Mouse (Mus musculus) neural tube, embryonic 15.5 days (tissue): Measurements from ENCODE around the gene Ctnnb1. TPM values are rescaled to one million over a fixed set of nuclear protein-coding genes. Genes with fewer than 3 reads are reported as not detected.

Source experiments
- ATAC-seq: fragments of 200-750 bp; cut with Nextera tagmentation; 2 replicates; pipeline ENCODE4 v1.8.0; 2017; ENCODE audit warnings: mild to moderate bottlenecking, moderate TSS enrichment, moderate library complexity; ENCODE audit not compliant: low FRiP score
- H3K27ac ChIP-seq: fragments of 300-500 bp; sonication (generic); replicated peaks from 2 replicates; pipeline ENCODE4 v1.5.1; 2015; ENCODE audit warnings: mild to moderate bottlenecking, inconsistent platforms
- H3K27me3 ChIP-seq: fragments of 300-500 bp; sonication (generic); replicated peaks from 2 replicates; pipeline ENCODE4 v1.6.1; 2015; ENCODE audit warnings: inconsistent platforms
- H3K36me3 ChIP-seq: fragments of 300-500 bp; sonication (generic); 2 replicates; pipeline ENCODE4 v1.6.1; 2015; ENCODE audit warnings: inconsistent platforms
- H3K4me1 ChIP-seq: fragments of 300-500 bp; sonication (generic); 2 replicates; pipeline ENCODE4 v1.6.1; 2015; ENCODE audit warnings: inconsistent platforms
- H3K4me2 ChIP-seq: fragments of 300-500 bp; sonication (generic); 2 replicates; pipeline ENCODE4 v1.6.1; 2015; ENCODE audit warnings: inconsistent platforms, mild to moderate bottlenecking, moderate library complexity
- H3K4me3 ChIP-seq: fragments of 300-500 bp; sonication (generic); replicated peaks from 2 replicates; pipeline ENCODE4 v1.5.1; 2015; ENCODE audit warnings: mild to moderate bottlenecking, inconsistent platforms
- H3K9ac ChIP-seq: fragments of 300-500 bp; sonication (generic); replicated peaks from 2 replicates; pipeline ENCODE4 v1.6.1; 2015; ENCODE audit warnings: mild to moderate bottlenecking, inconsistent platforms
- H3K9me3 ChIP-seq: fragments of 300-500 bp; sonication (generic); replicated peaks from 2 replicates; pipeline ENCODE4 v1.6.1; 2016; ENCODE audit warnings: inconsistent platforms
- WGBS: fragments of 180-500 bp; shearing (Covaris S2); methylation state at CpG from one replicate; pipeline ENCODE4 v1.1.7; 2015; ENCODE audit warnings: mixed read lengths; 5-methylcytosine and 5-hydroxymethylcytosine counted together
- polyA plus RNA-seq: library from polyadenylated mRNA; unstranded; fragments of >200 nt; fragmentation: Nextera tagmentation; extraction: Ambion mirVana; gene quantifications from 2 replicates; pipeline ENCODE4 v1.2.1, GENCODE M21; 2015

Ctnnb1 gene
- polyA plus RNA-seq = 288 and 326 TPM in 2 replicates

- Histone ChIP-seq H3K36me3 (no peaks in the 10 kb centered on the region), H3K4me3 (no peak within 1 kb of the TSS), H3K4me1 (peaks cover 3% of the 10 kb centered on the region; the same call in 1 of the 2 replicates), H3K27ac (no peak within 1 kb of the TSS), H3K27me3 (no peaks in the 10 kb centered on the region), H3K9me3 (no peaks in the 10 kb centered on the region), H3K9ac (no peak within 1 kb of the TSS), H3K4me2 (no peak within 1 kb of the TSS)
- WGBS = 74% methylated on average over 11 of the region's 11 CpGs
- no peak for ATAC-seq
Measured at GRCm38 (mm10) chr9:120929081-120929480, at the start of gene Ctnnb1. Gene Ctnnb1 (plus strand): TSS chr9:120929216.

- ATAC-seq = no peak
- no peaks in the 10 kb centered on the region for H3K36me3 ChIP-seq
- WGBS = 69% methylated on average over 9 of the region's 9 CpGs
Measured at GRCm38 (mm10) chr9:120880286-120880685, 48.7 kb upstream of the Ctnnb1 start.

GRCm38 (mm10) chr9:120881121-120881520 is 47.9 kb upstream of the Ctnnb1 start:
- H3K9me3 ChIP-seq = no peaks in the 10 kb centered on the region
- no peak overlapping the region for H3K9ac ChIP-seq
- no peaks in the 10 kb centered on the region for H3K36me3 ChIP-seq
- peaks cover 15% of the 10 kb centered on the region; the same call in 1 of the 2 replicates for H3K4me1 ChIP-seq
- no peak overlapping the region for H3K4me3 ChIP-seq
- no peak overlapping the region for H3K4me2 ChIP-seq
- H3K27me3 ChIP-seq = no peaks in the 10 kb centered on the region
- no peak overlapping the region for H3K27ac ChIP-seq
- WGBS = 89% methylated on average over 15 of the region's 15 CpGs
- no peak for ATAC-seq

More at GRCm38 (mm10) chr9:120880286-120880685, 48.7 kb upstream of the Ctnnb1 start:
- no peaks in the 10 kb centered on the region for H3K9me3 ChIP-seq
- H3K27me3 ChIP-seq = no peaks in the 10 kb centered on the region
- no peak overlapping the region; the same call in 1 of the 2 replicates for H3K27ac ChIP-seq
- H3K9ac ChIP-seq = no peak overlapping the region
- H3K4me2 ChIP-seq = no peak overlapping the region
- no peak overlapping the region for H3K4me3 ChIP-seq
- H3K4me1 ChIP-seq = peaks cover 15% of the 10 kb centered on the region; the same call in 1 of the 2 replicates

- Histone ChIP-seq H3K9ac (no peak overlapping the region), H3K4me3 (no peak overlapping the region), H3K9me3 (no peaks in the 10 kb centered on the region), H3K27ac (no peak overlapping the region), H3K4me2 (no peak overlapping the region), H3K4me1 (peaks cover 12% of the 10 kb centered on the region; the same call in 1 of the 2 replicates), H3K36me3 (no peaks in the 10 kb centered on the region), H3K27me3 (no peaks in the 10 kb centered on the region)
- no peak for ATAC-seq
- 82% methylated on average over 4 of the region's 4 CpGs for WGBS
Measured at GRCm38 (mm10) chr9:120881839-120882238, 47.2 kb upstream of the Ctnnb1 start.

- Histone ChIP-seq H3K27ac (no peak overlapping the region), H3K4me2 (no peak overlapping the region), H3K36me3 (no peaks in the 10 kb centered on the region), H3K9ac (no peak overlapping the region), H3K4me1 (peaks cover 12% of the 10 kb centered on the region; the same call in 1 of the 2 replicates), H3K27me3 (no peaks in the 10 kb centered on the region), H3K9me3 (no peaks in the 10 kb centered on the region), H3K4me3 (no peak overlapping the region)
- peak; percentile 21; the same call in 1 of the 2 replicates for ATAC-seq
- 41% methylated on average over 10 of the region's 10 CpGs for WGBS
Measured at GRCm38 (mm10) chr9:120884726-120885125, 44.3 kb upstream of the Ctnnb1 start.

GRCm38 (mm10) chr9:120887631-120888030 is 41.4 kb upstream of the Ctnnb1 start:
- H3K4me1 ChIP-seq = peaks cover 8% of the 10 kb centered on the region; the same call in 1 of the 2 replicates
- ATAC-seq = no peak
- no peak overlapping the region for H3K4me2 ChIP-seq
- H3K4me3 ChIP-seq = no peak overlapping the region
- no peaks in the 10 kb centered on the region for H3K27me3 ChIP-seq
- H3K9me3 ChIP-seq = no peaks in the 10 kb centered on the region
- no peaks in the 10 kb centered on the region for H3K36me3 ChIP-seq
- 83% methylated on average over 2 of the region's 2 CpGs for WGBS
- no peak overlapping the region for H3K9ac ChIP-seq
- H3K27ac ChIP-seq = no peak overlapping the region

GRCm38 (mm10) chr9:120893435-120893834 is 35.6 kb upstream of the Ctnnb1 start:
- Histone ChIP-seq H3K4me1 (no peaks in the 10 kb centered on the region), H3K27me3 (no peaks in the 10 kb centered on the region), H3K9me3 (no peaks in the 10 kb centered on the region), H3K9ac (no peak overlapping the region), H3K4me3 (no peak overlapping the region), H3K27ac (no peak overlapping the region), H3K36me3 (no peaks in the 10 kb centered on the region), H3K4me2 (no peak overlapping the region)
- WGBS = 96% methylated on average over 11 of the region's 11 CpGs
- no peak for ATAC-seq

- 39% methylated on average over 10 of the region's 10 CpGs for WGBS
Measured at GRCm38 (mm10) chr9:120893971-120894370, 35.0 kb upstream of the Ctnnb1 start.

GRCm38 (mm10) chr9:120894376-120894775 is 34.6 kb upstream of the Ctnnb1 start:
- Histone ChIP-seq H3K4me3 (no peak overlapping the region), H3K36me3 (no peaks in the 10 kb centered on the region), H3K4me1 (no peaks in the 10 kb centered on the region), H3K27me3 (no peaks in the 10 kb centered on the region), H3K9me3 (no peaks in the 10 kb centered on the region), H3K27ac (no peak overlapping the region), H3K4me2 (no peak overlapping the region), H3K9ac (no peak overlapping the region)
- no peak for ATAC-seq
- WGBS = 94% methylated on average over 9 of the region's 9 CpGs

More at GRCm38 (mm10) chr9:120893971-120894370, 35.0 kb upstream of the Ctnnb1 start:
- Histone ChIP-seq H3K27me3 (no peaks in the 10 kb centered on the region), H3K36me3 (no peaks in the 10 kb centered on the region), H3K4me1 (no peaks in the 10 kb centered on the region), H3K27ac (no peak overlapping the region), H3K9ac (no peak overlapping the region), H3K9me3 (no peaks in the 10 kb centered on the region), H3K4me2 (no peak overlapping the region), H3K4me3 (no peak overlapping the region)
- no peak for ATAC-seq

- Histone ChIP-seq H3K36me3 (no peaks in the 10 kb centered on the region), H3K9ac (no peak overlapping the region), H3K4me1 (no peaks in the 10 kb centered on the region), H3K4me3 (no peak overlapping the region), H3K27ac (no peak overlapping the region), H3K27me3 (no peaks in the 10 kb centered on the region), H3K4me2 (no peak overlapping the region), H3K9me3 (no peaks in the 10 kb centered on the region)
- ATAC-seq = no peak
- WGBS = 22% methylated on average over 5 of the region's 5 CpGs
Measured at GRCm38 (mm10) chr9:120896502-120896901, 32.5 kb upstream of the Ctnnb1 start.

- H3K9me3 ChIP-seq = no peaks in the 10 kb centered on the region
- WGBS = 68% methylated on average over 4 of the region's 4 CpGs
- no peak overlapping the region for H3K4me2 ChIP-seq
- H3K4me1 ChIP-seq = no peaks in the 10 kb centered on the region
- no peak for ATAC-seq
- H3K27me3 ChIP-seq = no peaks in the 10 kb centered on the region
- no peak overlapping the region for H3K4me3 ChIP-seq
- no peak overlapping the region for H3K9ac ChIP-seq
- H3K27ac ChIP-seq = no peak overlapping the region
- H3K36me3 ChIP-seq = no peaks in the 10 kb centered on the region
Measured at GRCm38 (mm10) chr9:120897269-120897668, 31.7 kb upstream of the Ctnnb1 start.

- Histone ChIP-seq H3K4me3 (no peak overlapping the region), H3K36me3 (no peaks in the 10 kb centered on the region), H3K4me1 (no peaks in the 10 kb centered on the region), H3K27ac (no peak overlapping the region), H3K27me3 (no peaks in the 10 kb centered on the region), H3K9ac (no peak overlapping the region), H3K9me3 (no peaks in the 10 kb centered on the region), H3K4me2 (no peak overlapping the region)
- ATAC-seq = no peak
- WGBS = 64% methylated on average over 4 of the region's 4 CpGs
Measured at GRCm38 (mm10) chr9:120899833-120900232, 29.2 kb upstream of the Ctnnb1 start.
